Mouse (Mus musculus) ovary, postnatal 14 days (tissue): ENCODE measurements at regions not wholly inside any gene's neighbourhood (a gene's known extent, or its start where the extent isn't known, plus 50 kb on each side); places are given as distances from the start of the nearest gene placed in this dataset.
"Not testable (repeated sequence)": the region's sequence is repeated elsewhere in the genome, so short reads cannot be mapped to it uniquely, and the experiment has no call there.

Experiments used
- DNase-seq: peaks from one replicate; pipeline ENCODE4 v3.0.0; 2022; ENCODE audit warnings: low spot score

DNA sequence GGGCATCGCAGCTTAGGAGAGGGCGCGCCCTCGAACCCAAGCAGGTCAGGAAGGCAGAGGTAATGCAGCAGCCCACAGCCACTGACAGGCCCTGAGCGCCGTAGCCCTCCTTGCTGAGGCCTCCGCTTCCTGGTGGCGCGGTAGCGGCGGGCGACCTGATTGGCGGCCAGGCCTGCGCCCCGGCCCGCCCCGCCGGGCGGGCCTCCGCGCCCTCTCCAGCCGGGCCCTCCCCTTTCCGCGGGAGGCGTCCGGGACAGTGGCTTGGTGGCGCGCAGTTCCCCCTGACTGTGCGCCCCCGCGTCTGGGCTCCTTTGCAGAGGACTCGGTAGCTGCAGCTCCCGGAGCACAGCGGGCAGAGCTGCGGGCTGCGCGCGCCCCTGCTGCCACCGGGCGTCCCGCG, 242.1 kb downstream of the Gm21863 start:
- DNase-seq: peak; percentile 4

DNA sequence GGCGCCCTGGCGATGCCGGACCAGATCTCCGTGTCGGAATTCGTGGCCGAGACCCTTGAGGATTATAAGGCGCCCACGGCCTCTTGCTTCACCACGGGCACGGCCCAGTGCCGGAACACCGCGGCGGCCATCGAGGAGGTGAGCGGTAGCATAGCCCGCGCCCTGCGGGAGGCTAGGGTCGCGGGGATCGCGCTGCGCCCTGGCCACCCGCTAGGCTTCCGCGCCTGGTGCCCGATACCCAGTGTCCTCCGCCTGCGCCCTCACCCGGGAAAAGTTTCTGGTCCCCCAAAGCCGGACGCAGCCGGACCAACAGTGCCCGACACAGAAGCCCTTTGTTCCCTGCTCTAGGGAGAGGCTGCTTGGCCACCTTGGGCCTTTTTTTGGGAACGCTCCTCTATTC, 242.6 kb downstream of the Gm21863 start:
- peak; percentile 0 for DNase-seq

DNA sequence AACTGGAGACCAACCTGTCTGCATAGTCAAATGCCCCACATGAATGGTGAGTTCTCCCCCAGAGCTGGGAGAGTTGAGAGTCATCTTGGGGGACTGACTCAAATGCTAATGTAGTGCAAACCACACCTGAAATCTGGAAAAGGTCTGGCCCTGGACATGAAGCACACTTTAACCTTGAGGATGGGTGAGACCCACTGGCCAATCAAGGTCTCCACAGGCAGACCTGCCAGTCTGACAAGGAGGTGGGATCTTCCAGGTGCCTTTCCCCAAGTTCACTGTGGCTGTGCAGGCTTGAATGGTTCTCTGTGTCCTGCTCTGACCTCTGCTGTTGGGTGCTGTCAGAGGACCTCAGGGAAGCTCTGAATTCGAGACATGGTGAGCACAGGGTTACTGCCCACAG, 269.6 kb downstream of the Gm21863 start:
- not testable (repeated sequence) for DNase-seq

DNA sequence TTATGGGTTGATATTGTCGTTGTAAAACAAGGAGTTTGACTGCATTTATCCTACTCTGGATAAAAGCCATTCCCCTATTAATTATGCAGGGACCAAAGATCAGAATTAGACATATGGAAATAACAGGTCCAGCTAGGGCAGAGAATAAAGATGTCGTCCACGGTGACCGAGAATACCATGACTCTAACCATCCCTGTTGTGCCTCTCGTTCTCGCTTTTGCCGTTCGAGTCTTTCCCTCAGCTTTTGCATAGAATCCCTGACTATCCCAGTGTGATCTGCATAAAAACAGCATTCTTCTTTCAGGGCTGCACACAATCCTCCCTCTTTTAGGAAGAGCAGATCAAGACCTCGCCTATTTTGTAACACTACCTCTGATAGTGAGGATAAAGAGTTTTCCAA, 272.5 kb downstream of the Gm21863 start:
- DNase-seq: not testable (repeated sequence)

DNA sequence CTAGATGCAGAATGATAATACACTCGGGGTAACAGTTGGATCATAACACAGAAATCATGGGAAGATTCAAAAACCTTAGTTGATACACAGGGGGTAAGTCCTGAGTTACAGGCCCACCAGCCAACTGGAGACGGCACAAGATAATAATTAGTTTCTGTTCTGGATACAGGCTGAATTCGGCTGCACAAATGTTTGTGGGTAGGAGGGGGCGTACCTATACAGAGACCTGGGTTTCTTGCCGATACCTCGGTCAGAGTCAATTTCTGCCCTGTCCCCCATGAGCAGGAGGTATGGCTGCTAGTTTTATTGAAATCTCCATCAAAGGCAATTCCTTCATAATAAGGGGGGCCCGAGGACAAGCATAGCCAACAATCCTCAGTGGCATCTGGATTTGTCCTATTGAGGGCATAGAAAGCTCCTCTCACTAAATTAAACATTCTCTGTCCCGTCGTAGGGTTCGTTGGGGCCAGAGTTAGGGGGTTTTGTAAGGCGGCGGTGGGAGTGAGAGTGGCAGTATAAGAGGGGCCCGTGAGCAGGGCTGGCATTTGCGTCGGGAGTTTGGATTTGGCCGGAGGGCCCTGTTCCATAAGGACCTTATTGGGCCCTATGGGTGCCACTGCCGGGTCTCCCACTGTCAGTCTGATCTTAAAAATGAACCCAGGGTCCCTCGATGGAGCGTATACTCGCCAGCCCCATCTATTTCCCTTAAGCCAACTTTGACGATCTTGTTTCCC, 273.3 kb downstream of the Gm21863 start:
- DNase-seq: not testable (repeated sequence)

DNA sequence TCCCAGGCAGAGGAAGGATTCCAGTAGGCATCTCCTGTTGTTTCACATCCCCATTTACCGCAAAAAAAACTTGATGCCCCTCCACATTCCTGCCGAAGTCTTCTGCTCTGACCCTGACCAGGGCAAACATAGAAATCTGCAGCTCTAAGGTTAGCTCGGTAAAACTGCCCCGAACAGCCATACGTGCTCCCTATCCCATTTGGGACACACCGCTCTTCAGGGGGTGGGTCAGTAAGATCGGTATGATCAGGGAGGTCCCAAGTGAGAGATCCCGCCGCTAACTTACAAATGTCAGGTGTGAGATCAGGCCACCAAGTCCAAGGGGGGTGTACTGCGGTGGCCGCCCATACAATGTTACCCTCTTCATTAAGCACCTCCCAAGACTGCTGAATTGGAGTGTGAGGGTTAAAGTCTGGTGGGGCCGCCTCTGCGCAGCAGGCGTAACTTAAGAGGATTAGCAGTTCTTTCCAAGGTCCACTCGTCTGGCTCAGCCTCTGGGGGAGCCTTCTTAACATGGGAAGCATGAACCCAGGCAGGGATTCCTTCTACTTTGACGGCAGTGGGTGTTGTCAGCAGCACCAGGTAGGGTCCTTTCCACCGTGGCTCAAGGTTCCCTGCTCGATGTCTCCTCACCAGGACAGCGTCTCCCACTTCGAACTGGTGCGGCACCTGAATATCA, 274.2 kb downstream of the Gm21863 start:
- DNase-seq: not testable (repeated sequence)

DNA sequence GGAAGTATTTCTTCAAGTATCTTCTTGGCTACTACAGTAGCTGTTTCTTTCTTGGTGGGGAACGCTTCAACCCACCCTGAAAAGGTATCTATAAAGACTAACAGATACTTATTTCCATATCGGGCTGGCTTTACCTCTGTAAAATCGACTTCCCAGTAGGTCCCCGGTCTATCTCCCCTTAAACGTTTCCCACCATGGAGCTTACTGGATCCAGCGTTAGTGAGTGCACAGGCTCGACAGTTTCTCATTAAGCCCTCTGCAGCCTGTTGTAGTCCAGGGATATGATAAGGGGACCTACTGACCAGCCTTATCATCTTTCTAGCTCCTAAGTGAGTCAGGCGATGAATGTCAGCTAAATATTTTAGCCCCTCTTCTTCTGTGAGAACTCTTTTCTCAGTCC, 275.1 kb downstream of the Gm21863 start:
- not testable (repeated sequence) for DNase-seq

DNA sequence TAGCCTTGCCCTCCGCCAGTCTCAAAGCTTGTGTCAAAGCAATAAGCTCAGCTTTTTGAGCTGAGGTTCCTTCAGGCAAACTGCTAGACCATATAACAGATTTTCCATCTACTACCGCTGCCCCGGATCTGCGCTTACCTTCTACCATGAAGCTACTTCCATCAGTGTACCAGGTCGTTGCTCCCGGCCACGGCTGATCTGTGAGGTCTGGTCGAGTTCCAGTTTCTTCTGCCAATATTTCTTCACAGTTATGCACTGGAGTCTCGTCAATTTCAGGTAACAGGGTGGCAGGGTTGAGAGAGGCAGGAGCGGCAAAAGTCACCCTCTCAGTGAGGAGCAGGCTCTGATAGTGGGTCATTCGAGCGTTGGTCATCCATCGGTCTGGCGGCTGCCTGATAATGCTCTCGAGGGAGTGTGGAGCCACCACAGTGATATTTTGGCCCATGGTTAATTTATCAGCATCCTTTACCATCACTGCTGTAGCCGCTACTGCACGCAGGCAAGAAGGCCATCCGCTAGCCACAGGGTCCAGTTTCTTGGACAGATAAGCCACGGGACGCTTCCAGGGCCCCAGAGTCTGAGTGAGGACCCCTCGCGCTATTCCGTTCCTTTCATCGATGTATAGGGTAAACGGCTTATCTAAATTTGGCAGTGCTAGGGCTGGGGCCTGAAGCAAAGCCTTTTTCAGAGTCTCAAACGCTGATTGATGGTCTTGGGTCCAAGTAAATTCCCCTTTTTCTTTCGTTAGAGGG, 276.0 kb downstream of the Gm21863 start:
- no peak for DNase-seq

DNA sequence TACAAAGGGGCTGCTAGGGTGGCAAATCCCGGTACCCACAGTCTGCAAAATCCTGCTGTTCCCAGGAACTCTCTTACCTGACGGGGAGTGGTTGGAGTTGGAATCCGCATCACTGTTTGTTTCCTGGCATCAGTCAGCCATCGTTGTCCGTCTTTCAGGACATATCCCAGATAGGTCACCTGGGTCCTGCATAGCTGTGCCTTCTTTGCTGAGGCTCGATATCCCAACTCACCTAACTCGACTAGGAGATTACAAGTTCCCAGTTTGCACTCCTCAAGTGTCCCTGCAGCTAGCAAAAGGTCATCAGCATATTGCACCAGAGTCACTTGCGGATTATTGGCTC, 276.6 kb downstream of the Gm21863 start:
- no peak for DNase-seq

DNA sequence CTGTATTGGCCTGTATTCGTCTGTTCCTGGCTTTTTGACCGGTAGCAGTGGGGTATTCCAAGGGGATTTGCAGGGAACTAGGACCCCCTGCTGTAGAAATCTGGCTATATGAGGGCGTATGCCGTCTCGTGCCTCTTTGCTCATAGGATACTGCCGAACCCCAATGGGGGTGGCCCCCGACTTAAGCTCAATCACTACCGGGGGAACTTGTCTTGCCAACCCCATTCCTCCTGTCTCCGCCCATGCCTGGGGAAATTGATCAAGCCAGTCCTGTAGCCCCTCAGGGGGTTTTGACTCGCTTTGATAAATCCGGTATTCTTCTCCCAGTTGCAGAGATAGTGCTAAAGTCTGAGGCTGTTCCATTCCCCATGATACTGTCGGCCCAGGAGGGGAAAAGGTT, 277.2 kb downstream of the Gm21863 start:
- no peak for DNase-seq

DNA sequence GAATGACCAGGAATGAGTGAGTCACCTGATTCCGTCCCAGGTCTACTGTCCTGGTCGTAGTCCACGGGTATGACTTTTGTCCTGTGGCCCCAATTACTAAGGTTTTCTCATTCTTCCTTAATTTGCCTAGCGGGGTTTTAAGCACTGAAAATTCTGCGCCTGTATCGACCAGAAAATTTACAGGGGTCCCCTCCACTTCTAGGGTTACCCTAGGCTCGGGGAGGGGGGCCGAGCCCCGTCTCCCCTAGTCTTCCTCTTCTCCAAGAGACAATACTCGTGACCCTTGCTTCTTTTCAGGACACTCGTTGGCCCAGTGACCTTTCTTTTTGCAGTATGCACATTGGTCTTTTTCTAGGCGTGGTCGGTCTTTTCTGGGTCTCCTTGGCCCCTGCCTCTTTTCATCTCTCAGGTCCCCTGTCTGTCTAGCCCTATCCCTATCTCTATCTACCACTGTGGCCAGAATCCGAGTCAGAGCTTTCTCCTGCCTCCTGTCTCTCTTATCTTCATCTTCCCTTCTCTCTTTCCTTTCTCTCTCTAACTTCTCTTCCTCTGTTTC, 277.8 kb downstream of the Gm21863 start:
- no peak for DNase-seq

DNA sequence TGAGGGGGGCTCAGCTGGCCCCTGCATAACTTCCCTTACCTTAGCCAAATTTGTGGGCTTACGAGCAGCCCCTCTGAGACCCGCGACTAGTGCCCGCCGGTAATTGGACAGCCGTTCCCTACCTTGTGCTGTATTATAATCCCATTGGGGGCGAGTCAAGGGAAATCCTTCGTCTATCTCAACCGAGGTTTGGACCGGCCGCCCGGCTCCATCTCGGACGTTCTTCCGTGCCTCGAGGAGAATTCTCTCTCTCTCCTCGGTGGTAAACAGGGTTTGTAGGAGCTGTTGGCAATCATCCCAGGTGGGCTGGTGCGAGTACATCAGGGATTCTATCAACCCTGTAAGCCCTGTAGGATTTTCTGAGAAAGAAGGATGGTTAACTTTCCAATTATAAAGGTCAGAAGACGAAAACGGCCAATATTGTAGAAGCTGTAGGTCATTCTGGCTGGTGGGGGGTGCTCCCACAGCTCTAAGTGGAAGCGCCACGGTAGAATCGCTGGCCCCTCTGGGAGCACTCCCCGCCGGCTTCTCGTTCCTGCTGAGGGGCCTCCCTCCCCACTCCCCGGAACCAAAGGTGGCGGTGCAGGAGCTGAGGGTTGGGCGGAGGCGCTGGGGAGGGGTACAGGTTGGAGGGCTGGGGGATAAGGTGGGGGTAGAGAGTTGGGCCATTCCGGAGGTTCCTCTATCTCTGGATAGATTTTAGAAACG, 278.6 kb downstream of the Gm21863 start:
- no peak for DNase-seq

DNA sequence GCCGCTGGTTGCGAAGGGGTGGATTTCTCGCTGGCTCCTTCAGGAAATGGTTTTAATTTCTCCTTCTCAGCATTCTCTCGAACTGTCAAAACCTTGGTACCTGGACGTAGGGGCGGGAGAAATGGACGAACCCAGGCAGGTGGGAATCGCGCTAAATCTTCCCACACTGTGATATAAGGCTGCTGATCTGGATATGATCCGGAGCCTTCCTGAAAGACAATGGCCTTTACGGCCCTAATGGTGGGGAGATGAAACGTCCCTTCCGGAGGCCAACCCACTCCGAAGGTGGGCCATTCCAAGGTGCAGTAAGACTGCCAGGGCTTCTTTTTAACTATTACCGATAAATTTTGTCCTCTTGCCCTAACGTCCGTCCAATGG, 279.1 kb downstream of the Gm21863 start:
- DNase-seq: no peak

DNA sequence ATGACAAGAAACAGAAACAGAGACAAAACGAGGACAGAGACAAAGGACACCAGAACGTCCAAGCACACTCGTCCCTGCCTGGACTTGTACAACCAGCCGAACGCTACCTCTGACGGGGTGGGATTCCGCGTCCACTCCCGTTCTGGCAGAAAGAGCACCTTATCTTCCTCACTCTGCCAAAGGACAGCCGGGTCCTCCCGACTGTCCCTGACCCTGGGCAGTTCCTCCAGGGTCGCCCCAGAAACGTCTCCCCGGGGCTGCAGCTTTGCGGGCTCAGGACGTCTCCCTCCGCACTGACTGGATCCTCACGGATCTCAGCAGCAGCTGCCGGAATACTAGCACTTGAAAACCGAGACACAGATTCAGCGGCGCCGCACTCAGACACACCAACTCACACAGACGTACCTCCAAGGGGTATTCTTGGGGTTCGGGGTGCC, 279.6 kb downstream of the Gm21863 start:
- DNase-seq: no peak
